Mouse (Mus musculus): ENCODE data around the gene Lrrc7. TPM values are rescaled to one million over a fixed set of nuclear protein-coding genes. Genes with fewer than 3 reads are reported as not detected.

Gene Lrrc7
- not detected for polyA plus RNA-seq (2014; fragmentation: Illumina TruSeq; extraction: RNeasy Lipid Tissue Mini Kit (QIAGEN cat#74804); ENCODE audit: low read depth, low replicate concordance)

DNA sequence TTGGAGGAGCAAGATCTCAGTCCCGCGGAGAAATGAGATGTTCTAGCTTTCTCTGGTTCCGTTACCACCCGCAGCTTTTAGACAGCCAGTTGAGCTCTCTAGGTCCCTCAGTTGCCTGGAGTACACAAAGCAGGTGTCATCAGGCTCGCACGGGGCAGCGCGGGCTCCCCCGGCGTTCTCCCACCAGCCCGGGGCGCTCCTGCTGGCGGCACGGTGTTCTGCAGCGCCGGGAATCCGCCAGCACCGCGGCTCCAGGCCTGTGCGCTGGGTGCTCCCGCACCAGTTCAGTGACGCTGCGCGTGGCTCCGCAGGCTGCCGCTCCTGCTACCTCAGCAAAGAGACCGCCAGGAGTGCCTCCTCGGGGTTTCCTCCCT is at the start of gene Lrrc7:
Gene Lrrc7, minus strand, starts transcription at position 235 of the 374 bp plus-strand sequence.

DNA sequence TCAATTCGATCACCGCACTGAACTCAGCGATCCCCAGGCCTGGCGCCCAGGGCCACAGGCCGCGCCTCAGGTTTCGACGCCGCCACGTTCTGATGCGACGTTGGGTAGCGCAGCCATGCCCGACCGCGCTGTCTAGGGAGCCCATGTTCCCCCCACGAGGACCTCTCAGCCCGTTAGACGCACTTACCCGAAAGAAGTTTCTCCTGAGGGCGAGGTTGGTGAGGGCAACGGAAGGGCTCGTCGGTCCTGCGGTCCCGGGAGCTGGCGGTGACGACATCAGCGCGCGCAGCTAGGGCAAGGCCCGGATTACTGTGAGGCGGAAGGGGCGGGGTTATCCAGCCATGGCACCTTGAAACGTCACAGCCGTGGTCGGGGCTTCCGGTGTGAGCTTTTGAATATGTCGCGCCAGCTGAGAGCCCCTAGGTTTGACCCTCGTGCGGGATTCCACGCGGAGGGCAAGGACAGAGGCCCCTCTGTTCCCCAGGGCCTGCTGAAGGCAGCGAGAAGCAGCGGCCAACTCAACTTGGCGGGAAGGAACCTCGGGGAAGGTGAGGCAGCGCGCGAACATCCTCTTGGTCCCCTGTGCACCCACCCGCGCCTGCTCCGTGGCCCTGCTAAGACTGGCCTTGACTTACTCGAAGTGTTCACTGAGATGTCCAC is 525.6 kb downstream of the Lrrc7 start, which contains the start of the genes Srsf11 and Lrrc40:
Gene Srsf11, minus strand, starts transcription at position 311 of the 660 bp plus-strand sequence.
Gene Lrrc40, plus strand, starts transcription at position 334 of the 660 bp plus-strand sequence.

All from kidney, adult 10 weeks (tissue).